Comparison of ENCODE assay signal across 12 mouse cellular contexts in genomic region chr9:58490391-58490790, GRCm38 (mm10). TPM values are rescaled to one million over a fixed set of nuclear protein-coding genes. Genes with fewer than 3 reads are reported as not detected.
DNase-seq lines count a peak whose midpoint lies in the region; ATAC-seq lines count a peak whose summit lies in the region.
"Had no signal": no experiment of that assay in that cellular context is flagged by ENCODE, and none has a peak within 500 bp of the region (broad histone marks: within the 10 kb centered on the region; RNA-seq: fewer than 3 reads in every experiment).

No protein-coding gene starts in this region.

- H3K9ac ChIP-seq in hindbrain, embryonic 11.5 days (ENCODE audit: low read depth, low read length): no peak overlapping the region
- H3K9ac ChIP-seq in embryonic facial prominence, embryonic 11.5 days (replicated peaks; ENCODE audit: low read length): no peak overlapping the region
- peak overlapping the region; percentile 93 for H3K9ac ChIP-seq in hindbrain, embryonic 14.5 days
- H3K9ac ChIP-seq in liver, embryonic 12.5 days: no peak overlapping the region

- no peak for ATAC-seq in hindbrain, embryonic 11.5 days (ENCODE audit: low FRiP score)
- no peak for ATAC-seq in embryonic facial prominence, embryonic 11.5 days (replicated peaks; ENCODE audit: insufficient number of reproducible peaks, low FRiP score, low TSS enrichment, low read depth)
- ATAC-seq in hindbrain, embryonic 14.5 days (ENCODE audit: low FRiP score): no peak
- no peak for ATAC-seq in liver, embryonic 12.5 days

- no peak overlapping the region for H3K27ac ChIP-seq in hindbrain, embryonic 10.5 days
- no peak overlapping the region for H3K27ac ChIP-seq in hindbrain, embryonic 11.5 days (ENCODE audit: low read depth, low read length)
- H3K27ac ChIP-seq in embryonic facial prominence, embryonic 11.5 days (replicated peaks; ENCODE audit: low read depth, low read length): no peak overlapping the region
- no peak overlapping the region for H3K27ac ChIP-seq in hindbrain, embryonic 14.5 days
- no peak overlapping the region for H3K27ac ChIP-seq in liver, embryonic 12.5 days

- H3K4me1 ChIP-seq in hindbrain, embryonic 10.5 days (replicated peaks): peaks cover 35% of the 10 kb centered on the region
- peaks cover 4% of the 10 kb centered on the region for H3K4me1 ChIP-seq in hindbrain, embryonic 11.5 days (replicated peaks; ENCODE audit: control insufficient read depth, insufficient read depth, low read length)
- peaks cover 7% of the 10 kb centered on the region for H3K4me1 ChIP-seq in embryonic facial prominence, embryonic 11.5 days (ENCODE audit: control insufficient read depth, insufficient read depth, low read length)
- peaks cover 29% of the 10 kb centered on the region for H3K4me1 ChIP-seq in hindbrain, embryonic 14.5 days (replicated peaks; ENCODE audit: control insufficient read depth, insufficient read depth, low read length)
- H3K4me1 ChIP-seq in liver, embryonic 12.5 days: peaks cover 8% of the 10 kb centered on the region; the same call in 1 of the 2 replicates

- WGBS in hindbrain, embryonic 10.5 days: 60% methylated on average over 2 of the region's 2 CpGs
- WGBS in hindbrain, embryonic 11.5 days: 69% methylated on average over 2 of the region's 2 CpGs
- WGBS in embryonic facial prominence, embryonic 11.5 days: 51% methylated on average over 2 of the region's 2 CpGs
- 66% methylated on average over 2 of the region's 2 CpGs for WGBS in hindbrain, embryonic 14.5 days
- WGBS in liver, embryonic 12.5 days (ENCODE audit: insufficient replicate concordance): 40% methylated on average over 2 of the region's 2 CpGs

- no peak overlapping the region for H3K4me2 ChIP-seq in hindbrain, embryonic 11.5 days (replicated peaks; ENCODE audit: low read depth, low read length)
- peak overlapping the region; percentile 99; the same call in 1 of the 2 replicates for H3K4me2 ChIP-seq in embryonic facial prominence, embryonic 11.5 days (ENCODE audit: low read depth, low read length)
- H3K4me2 ChIP-seq in hindbrain, embryonic 14.5 days (replicated peaks): peak overlapping the region; percentile 95
- no peak overlapping the region for H3K4me2 ChIP-seq in liver, embryonic 12.5 days

- peak overlapping the region; percentile 77; the same call in 1 of the 2 replicates for H3K4me3 ChIP-seq in hindbrain, embryonic 10.5 days
- no peak overlapping the region for H3K4me3 ChIP-seq in hindbrain, embryonic 11.5 days (ENCODE audit: low read depth, low read length)
- no peak overlapping the region for H3K4me3 ChIP-seq in embryonic facial prominence, embryonic 11.5 days (ENCODE audit: low read depth, low read length)
- peak overlapping the region; percentile 77 for H3K4me3 ChIP-seq in hindbrain, embryonic 14.5 days (replicated peaks; ENCODE audit: low read length)
- no peak overlapping the region for H3K4me3 ChIP-seq in liver, embryonic 12.5 days

- DNase-seq in hindbrain, embryonic 10.5 days (ENCODE audit: low spot score): no peak
- DNase-seq in hindbrain, embryonic 11.5 days (ENCODE audit: low spot score): no peak
- DNase-seq in embryonic facial prominence, embryonic 11.5 days (ENCODE audit: low spot score): no peak
- no peak for DNase-seq in hindbrain, embryonic 14.5 days (ENCODE audit: low spot score)
- DNase-seq in lung, postnatal 4 days: peak; percentile 17 to 77
- no peak for DNase-seq in natural killer cell, adult 2 months (ENCODE audit: low spot score in 2 of 2)
- DNase-seq in left cerebral cortex, adult 18-20 months (ENCODE audit: low spot score in 2 of 2): no peak
- DNase-seq: kidney, postnatal 14 days; liver; right cerebral cortex, postnatal 14 days had no signal

- no peaks in the 10 kb centered on the region for H3K9me3 ChIP-seq in hindbrain, embryonic 10.5 days
- no peaks in the 10 kb centered on the region for H3K9me3 ChIP-seq in hindbrain, embryonic 11.5 days (ENCODE audit: control insufficient read depth, low read length)
- no peaks in the 10 kb centered on the region for H3K9me3 ChIP-seq in embryonic facial prominence, embryonic 11.5 days (replicated peaks; ENCODE audit: control insufficient read depth, low read length)
- no peaks in the 10 kb centered on the region for H3K9me3 ChIP-seq in hindbrain, embryonic 14.5 days (ENCODE audit: control insufficient read depth, low read length)
- no peaks in the 10 kb centered on the region for H3K9me3 ChIP-seq in liver, embryonic 12.5 days (replicated peaks)

- H3K27me3 ChIP-seq in hindbrain, embryonic 10.5 days (ENCODE audit: insufficient read depth, poor library complexity, severe bottlenecking): peaks cover 67% of the 10 kb centered on the region
- peaks cover 15% of the 10 kb centered on the region for H3K27me3 ChIP-seq in hindbrain, embryonic 11.5 days (ENCODE audit: control insufficient read depth, insufficient read depth, low read length)
- peaks cover 5% of the 10 kb centered on the region; the same call in 1 of the 2 replicates for H3K27me3 ChIP-seq in embryonic facial prominence, embryonic 11.5 days (ENCODE audit: control insufficient read depth, insufficient read depth, low read length)
- no peaks in the 10 kb centered on the region for H3K27me3 ChIP-seq in hindbrain, embryonic 14.5 days (ENCODE audit: control insufficient read depth, insufficient read depth, low read length)
- peaks cover 75% of the 10 kb centered on the region for H3K27me3 ChIP-seq in liver, embryonic 12.5 days (replicated peaks)

- H3K36me3 ChIP-seq in hindbrain, embryonic 10.5 days: no peaks in the 10 kb centered on the region
- no peaks in the 10 kb centered on the region for H3K36me3 ChIP-seq in hindbrain, embryonic 11.5 days (ENCODE audit: control insufficient read depth, insufficient read depth, low read length)
- H3K36me3 ChIP-seq in embryonic facial prominence, embryonic 11.5 days (replicated peaks; ENCODE audit: control insufficient read depth, insufficient read depth, low read depth, low read length): no peaks in the 10 kb centered on the region
- H3K36me3 ChIP-seq in hindbrain, embryonic 14.5 days (replicated peaks; ENCODE audit: control insufficient read depth, insufficient read depth): 0 out of 2 replicates have a peak, but pooled peaks cover 3% of the 10 kb centered on the region
- H3K36me3 ChIP-seq in liver, embryonic 12.5 days: no peaks in the 10 kb centered on the region

RNA-seq across cellular contexts. Expression of gene Insyn1, which starts 2.0 kb away (rescaled TPM):
- polyA plus RNA-seq in hindbrain, embryonic 10.5 days (2016; fragmentation: Nextera tagmentation; extraction: Ambion mirVana): 1.1 and 2.1 TPM in 2 replicates
- polyA plus RNA-seq in hindbrain, embryonic 11.5 days (2014; fragmentation: Nextera tagmentation; extraction: Ambion mirVana): 2.3 and 2.6 TPM in 2 replicates
- polyA plus RNA-seq in embryonic facial prominence, embryonic 11.5 days (2014; fragmentation: Nextera tagmentation; extraction: Ambion mirVana): 2.1 and 2.8 TPM in 2 replicates
- polyA plus RNA-seq in hindbrain, embryonic 14.5 days (2014; fragmentation: Nextera tagmentation; extraction: Ambion mirVana): 15.1 and 16.7 TPM in 2 replicates
- 0.19 and 0.41 TPM in 2 replicates for polyA plus RNA-seq in liver, embryonic 12.5 days (2016; fragmentation: Nextera tagmentation; extraction: Ambion mirVana)
- 100 to 1,000 TPM; 225 to 235 TPM for total RNA-seq in left cerebral cortex, adult 18-20 months (2021)
- total RNA-seq: monocyte, adult 5-6 weeks had no signal

Comparison
In these comparisons a context has a peak if more than half of its experiments do, and no peak if none do; other contexts are left out.
1. H3K4me3 ChIP-seq: peak in hindbrain, embryonic 10.5 days (single experiment) and hindbrain, embryonic 14.5 days (single experiment); none in hindbrain, embryonic 11.5 days (single experiment), embryonic facial prominence, embryonic 11.5 days (single experiment) and liver, embryonic 12.5 days (single experiment).
2. H3K4me2 ChIP-seq: peak in embryonic facial prominence, embryonic 11.5 days (single experiment) and hindbrain, embryonic 14.5 days (single experiment); none in hindbrain, embryonic 11.5 days (single experiment) and liver, embryonic 12.5 days (single experiment).
3. DNase-seq: peak in lung, postnatal 4 days (2 of 2); none in hindbrain, embryonic 10.5 days (single experiment), hindbrain, embryonic 11.5 days (single experiment), embryonic facial prominence, embryonic 11.5 days (single experiment), hindbrain, embryonic 14.5 days (single experiment), natural killer cell, adult 2 months (0 of 2) and left cerebral cortex, adult 18-20 months (0 of 2).